Comparison of ENCODE assay signal across 21 mouse cellular contexts in genomic region chr4:12769092-12769491, GRCm38 (mm10).
"Had no signal": no experiment of that assay in that cellular context is flagged by ENCODE, and none has a peak within 500 bp of the region (broad histone marks: within the 10 kb centered on the region; RNA-seq: fewer than 3 reads in every experiment).

No protein-coding gene starts in this region.

- ATAC-seq: intestine, embryonic 15.5 days; midbrain, embryonic 13.5 days; midbrain, embryonic 16.5 days had no signal

- H3K4me1 ChIP-seq: intestine, embryonic 15.5 days; neural tube, embryonic 13.5 days; stomach, embryonic 15.5 days had no signal

- H3K27me3 ChIP-seq: intestine, embryonic 15.5 days; megakaryocyte, embryonic 14.5 days; midbrain, embryonic 13.5 days; neural tube, embryonic 13.5 days; stomach, embryonic 15.5 days had no signal

- H3K36me3 ChIP-seq: intestine, embryonic 15.5 days; midbrain, embryonic 10.5 days; midbrain, embryonic 13.5 days; neural tube, embryonic 13.5 days; stomach, embryonic 15.5 days had no signal

- DNase-seq: kidney, adult 18-20 months; kidney, adult 9 months; kidney, postnatal 14 days; kidney, postnatal 4 days; layer of hippocampus, adult 9-11 months; lung, adult 18-20 months; lung, postnatal 4 days; retina, postnatal 1 day; right cerebral cortex, postnatal 25 days; spleen, adult 18-20 months; thymus, postnatal 25 days had no signal

- H3K9me3 ChIP-seq: intestine, embryonic 15.5 days; megakaryocyte, embryonic 14.5 days; midbrain, embryonic 10.5 days; midbrain, embryonic 13.5 days; neural tube, embryonic 13.5 days; stomach, embryonic 15.5 days had no signal

- H3K4me2 ChIP-seq: intestine, embryonic 15.5 days; midbrain, embryonic 13.5 days; neural tube, embryonic 13.5 days; stomach, embryonic 15.5 days had no signal

- H3K4me3 ChIP-seq: intestine, embryonic 15.5 days; layer of hippocampus, adult 2 months; megakaryocyte, embryonic 14.5 days; midbrain, embryonic 10.5 days; midbrain, embryonic 13.5 days; myocyte; neural tube, embryonic 13.5 days; stomach, embryonic 15.5 days had no signal

- H3K27ac ChIP-seq: intestine, embryonic 15.5 days; layer of hippocampus, adult 2 months; liver, embryonic 14.5 days; midbrain, embryonic 10.5 days; midbrain, embryonic 13.5 days; neural tube, embryonic 13.5 days; stomach, embryonic 15.5 days had no signal

- H3K9ac ChIP-seq: intestine, embryonic 15.5 days; liver, embryonic 14.5 days; midbrain, embryonic 13.5 days; neural tube, embryonic 13.5 days; stomach, embryonic 15.5 days had no signal
